Mouse (Mus musculus) c-Kit-positive CD71-positive TER-119-negative erythroid progenitor cells, embryonic 14.5 days (primary cell): Measurements from ENCODE around the gene Cdca7l.
"Not testable (repeated sequence)": the region's sequence is repeated elsewhere in the genome, so short reads cannot be mapped to it uniquely, and the experiment has no call there.

Experiments used
- DNase-seq: peaks from one replicate; pipeline ENCODE4 v3.0.0-alpha.2; 2013; ENCODE audit warnings: low read depth

Cdca7l gene

DNA sequence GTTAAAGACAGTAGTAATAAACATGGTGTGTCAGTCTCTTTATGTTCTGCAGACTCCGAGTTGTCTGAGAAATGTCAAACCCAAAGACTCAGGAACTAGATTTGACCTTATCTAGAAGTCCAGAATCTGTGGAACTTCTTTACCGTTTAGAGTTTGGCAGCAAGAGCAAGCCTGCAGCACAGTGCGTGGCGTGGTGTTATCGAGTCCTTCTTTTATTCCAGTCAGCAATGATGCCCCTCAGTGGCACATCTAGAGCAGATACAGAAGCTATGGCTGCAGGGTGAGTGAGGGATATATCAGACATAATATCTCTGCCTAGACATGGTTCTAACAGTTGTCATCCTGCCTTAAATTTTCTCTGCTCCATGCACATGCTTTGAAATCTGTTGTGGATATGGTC, 58.6 kb downstream of the Cdca7l start:
- DNase-seq = no peak

DNA sequence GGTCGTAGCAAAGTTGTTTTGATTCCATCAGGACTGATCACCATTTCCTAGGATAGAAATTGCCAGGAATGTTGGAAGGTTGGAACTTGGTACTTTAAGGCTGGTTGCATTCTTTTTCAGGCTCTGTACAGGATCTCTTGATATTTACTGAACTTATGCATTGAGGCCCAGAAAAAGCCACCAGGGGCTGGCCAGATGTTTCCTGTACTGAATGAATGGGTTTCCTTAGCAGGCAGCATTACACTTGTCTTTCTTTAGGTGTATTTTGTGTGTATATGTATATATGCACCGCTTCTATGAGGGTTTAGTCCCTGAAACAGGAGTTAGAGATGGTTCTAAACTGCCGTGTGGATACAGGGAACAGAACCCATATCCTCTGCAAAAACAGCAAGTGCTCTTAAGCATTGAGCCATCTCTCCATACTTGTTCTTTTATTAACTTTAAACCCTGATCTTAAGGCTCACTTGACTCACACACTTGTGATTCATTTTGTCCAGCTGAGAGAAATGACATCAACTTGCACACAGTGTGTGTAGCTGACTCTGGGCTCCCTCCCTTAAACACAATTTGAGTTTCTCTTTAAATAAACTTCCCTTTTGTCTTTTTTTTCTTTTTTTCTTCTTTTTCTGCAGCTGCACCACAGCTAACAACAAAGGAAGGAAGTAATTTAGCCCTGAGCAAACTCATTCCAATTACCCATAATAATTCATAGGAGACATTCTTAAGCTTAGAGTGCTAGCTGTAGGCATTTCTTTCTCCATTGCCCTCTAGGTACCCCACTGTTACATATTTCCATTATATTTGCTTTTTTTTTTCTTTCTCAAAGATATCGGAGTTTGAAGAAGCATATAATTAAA, 63.8 kb downstream of the Cdca7l start:
- no peak for DNase-seq

DNA sequence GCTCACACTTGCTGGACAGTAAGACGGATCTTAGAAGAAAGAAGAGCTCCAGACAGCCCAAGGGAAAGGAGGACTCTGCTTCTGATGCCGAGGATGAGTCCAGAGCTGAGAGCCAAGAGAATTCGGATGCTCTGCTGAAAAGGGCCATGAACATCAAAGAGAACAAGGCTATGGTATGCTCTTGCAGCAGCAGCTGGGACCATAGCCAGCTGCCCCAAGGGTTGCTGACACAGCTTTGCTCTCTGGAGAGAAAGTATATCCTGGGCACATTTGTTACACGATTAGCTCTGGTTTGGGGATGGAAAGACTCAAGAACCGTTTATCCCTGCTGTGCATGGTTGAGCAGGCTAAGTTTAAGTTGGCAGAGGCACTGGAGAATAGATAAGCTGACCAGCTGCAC, 68.2 kb downstream of the Cdca7l start:
- no peak for DNase-seq

DNA sequence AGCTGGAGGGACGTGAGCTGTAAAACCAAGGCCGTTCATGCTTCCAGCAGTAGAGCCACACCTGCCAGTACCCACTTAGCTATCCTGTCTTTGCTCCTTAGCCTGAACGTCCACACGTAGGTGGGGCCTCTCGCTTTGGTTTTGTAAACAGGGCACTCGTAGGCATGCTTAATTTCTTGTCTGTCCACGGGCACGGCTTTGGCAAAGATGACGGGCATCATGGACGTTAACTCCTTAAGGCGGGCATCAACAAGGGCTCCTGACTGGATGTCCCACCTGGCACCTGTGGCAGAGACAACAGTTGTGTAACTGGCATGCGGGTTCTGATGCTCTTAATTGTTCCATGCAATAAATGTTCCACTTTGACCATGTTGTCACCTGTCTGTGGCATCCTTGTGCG, 74.3 kb downstream of the Cdca7l start:
- no peak for DNase-seq

DNA sequence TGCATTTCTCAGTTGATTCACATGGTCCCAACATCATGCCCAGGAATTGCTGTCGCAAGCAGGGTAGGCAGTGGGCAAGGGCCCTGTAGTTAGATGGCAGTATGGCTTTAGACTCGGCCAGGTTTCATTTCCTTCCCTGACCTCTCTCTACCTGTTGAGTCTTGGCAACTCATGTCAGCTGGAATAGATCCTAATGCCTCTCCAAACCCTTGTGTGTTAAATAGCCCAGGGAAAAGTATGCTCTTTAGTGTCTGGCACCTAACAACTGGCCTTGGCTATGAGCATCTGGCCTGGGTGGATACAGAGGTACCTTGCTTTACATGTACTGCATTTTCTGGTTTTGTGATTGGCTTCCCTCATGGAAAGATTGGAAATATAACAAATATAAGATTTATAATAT, 80.5 kb downstream of the Cdca7l start:
- DNase-seq = no peak

DNA sequence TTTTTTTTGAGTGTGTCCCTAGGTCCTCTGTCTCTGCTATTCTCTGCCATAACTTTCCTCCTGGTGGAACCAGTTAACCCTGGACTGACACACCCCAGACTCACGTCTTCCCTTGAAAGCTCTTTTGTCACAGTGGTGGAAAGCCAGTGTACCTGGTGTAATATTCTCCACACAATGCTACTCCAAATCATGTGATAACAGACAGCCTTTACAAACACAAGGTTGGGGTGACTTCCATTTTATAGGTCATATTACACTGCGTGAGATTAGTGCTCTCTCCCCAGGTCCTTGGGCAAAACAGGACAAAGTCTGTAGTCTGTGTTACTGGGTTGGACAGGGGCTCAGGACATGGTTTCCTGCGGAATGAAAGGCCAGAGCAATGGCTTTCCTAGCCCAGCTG, 83.3 kb downstream of the Cdca7l start:
- no peak for DNase-seq

DNA sequence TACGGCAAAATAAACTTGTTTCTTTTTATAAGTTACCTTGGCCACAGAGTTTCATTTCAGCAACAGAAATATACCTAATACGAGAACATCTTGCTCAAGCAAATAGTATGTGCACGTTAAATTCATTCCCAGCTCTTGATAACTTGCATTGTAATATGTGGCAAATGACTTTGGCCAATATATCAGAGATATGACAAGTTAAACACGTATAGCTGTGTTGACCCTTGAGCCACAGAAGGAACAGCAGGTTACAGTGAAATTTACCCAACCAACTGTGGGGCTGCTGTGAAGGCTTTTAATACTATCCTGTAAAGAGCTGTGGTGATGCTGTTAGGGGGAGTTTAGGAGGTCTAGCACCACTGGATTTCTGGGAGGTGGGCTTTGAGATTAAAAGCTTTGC, 96.7 kb downstream of the Cdca7l start:
- DNase-seq = not testable (repeated sequence)

DNA sequence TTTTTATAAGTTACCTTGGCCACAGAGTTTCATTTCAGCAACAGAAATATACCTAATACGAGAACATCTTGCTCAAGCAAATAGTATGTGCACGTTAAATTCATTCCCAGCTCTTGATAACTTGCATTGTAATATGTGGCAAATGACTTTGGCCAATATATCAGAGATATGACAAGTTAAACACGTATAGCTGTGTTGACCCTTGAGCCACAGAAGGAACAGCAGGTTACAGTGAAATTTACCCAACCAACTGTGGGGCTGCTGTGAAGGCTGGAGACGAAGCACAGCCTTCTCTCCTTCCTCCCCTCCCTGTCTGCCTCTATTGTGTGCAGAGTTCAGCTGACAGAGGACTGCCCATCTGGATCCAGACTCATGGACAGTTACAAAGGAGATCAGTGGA, 97.3 kb downstream of the Cdca7l start:
- DNase-seq = not testable (repeated sequence)

DNA sequence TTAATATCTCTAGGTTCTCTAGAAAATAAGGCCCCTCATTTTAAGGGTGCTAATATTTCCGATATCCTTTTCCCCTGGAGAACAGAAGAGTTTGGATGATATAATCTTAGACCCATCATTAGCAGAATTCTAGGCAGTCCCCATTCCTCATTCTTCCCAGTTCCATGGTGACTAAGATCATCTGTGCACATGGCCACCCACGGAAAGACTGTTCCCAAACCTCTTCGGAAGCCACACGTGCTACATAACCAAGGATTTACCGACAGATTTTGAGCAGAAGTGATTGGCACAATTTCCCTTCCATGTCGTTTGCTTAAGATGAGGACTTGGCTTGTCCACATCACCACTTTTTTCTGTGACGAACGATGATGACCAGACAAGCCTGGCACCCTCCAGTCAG, 99.6 kb downstream of the Cdca7l start:
- no peak for DNase-seq

DNA sequence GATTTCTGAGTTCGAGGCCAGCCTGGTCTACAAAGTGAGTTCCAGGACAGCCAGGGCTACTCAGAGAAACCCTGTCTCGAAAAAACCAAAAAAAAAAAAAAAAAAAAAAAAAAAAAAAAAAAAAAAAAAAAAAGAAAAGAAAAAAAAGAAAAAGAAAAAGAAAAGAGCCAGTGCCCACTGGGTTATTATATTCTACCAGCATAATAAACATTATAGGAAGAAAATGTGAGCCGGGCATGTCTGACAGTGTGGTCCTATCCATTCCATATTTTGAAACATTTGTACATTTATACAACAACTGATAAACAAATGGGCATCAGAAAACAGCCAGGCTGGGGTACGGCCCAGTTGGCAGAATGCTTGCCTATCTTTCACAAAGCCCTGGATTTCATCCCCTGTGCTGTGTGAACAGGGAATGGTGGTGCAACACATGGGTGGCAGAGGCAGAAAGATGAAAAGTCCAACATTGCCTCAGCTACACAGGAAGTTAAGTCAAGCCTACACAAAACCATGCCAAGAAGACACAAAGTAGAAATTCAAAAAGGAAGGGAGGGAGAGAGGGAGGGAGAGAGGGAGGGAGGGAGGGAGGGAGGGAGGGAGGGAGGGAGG, 101.2 kb downstream of the Cdca7l start:
- not testable (repeated sequence) for DNase-seq

DNA sequence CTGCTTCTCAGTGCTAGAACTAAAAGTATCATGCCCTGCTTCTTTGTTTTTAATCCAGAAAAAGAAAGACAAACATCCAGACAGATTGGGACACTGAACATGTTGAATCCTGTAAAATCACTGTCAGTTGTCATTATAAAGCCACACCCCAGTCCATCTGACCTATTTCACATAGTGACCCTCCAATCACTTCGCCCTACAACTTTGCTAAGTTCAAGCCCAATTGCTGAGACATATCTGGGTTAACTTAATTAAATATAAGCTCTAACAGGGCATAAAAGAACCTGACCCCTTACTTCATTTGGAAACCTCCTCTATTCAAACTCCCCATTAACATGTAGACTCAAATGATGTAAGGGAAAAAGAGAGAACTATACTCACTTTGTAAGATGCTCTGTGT, 107.3 kb downstream of the Cdca7l start:
- DNase-seq = no peak

DNA sequence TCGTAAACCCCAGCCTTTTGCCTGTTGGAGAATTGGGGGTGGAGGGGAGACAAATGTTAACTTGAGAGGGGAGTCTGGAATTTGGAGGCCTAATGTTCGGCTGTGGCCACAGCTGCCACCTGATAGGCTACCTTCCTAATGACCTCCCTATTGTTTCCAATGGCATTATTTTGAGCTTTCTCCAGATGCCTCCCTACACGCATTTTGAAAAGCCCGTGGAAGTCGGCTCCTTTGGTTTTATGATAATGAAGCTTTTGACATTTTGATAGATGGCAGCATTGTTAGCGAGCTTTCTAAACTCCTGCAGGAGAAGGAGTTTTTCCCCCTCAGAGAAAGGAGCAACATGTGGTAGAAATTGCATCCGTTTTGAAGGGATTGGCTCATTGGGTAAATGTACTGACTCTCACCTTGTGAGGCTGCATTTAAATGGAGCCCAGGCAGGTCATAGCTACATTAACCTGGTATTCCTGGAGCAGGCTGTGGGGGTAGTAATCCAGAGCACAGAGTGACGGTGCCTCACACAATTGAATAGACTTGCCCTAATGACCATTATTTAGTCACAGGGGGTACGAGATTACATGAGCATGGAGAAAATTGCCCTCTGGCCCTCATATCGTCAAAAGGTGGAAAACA, 110.6 kb downstream of the Cdca7l start:
- no peak for DNase-seq

DNA sequence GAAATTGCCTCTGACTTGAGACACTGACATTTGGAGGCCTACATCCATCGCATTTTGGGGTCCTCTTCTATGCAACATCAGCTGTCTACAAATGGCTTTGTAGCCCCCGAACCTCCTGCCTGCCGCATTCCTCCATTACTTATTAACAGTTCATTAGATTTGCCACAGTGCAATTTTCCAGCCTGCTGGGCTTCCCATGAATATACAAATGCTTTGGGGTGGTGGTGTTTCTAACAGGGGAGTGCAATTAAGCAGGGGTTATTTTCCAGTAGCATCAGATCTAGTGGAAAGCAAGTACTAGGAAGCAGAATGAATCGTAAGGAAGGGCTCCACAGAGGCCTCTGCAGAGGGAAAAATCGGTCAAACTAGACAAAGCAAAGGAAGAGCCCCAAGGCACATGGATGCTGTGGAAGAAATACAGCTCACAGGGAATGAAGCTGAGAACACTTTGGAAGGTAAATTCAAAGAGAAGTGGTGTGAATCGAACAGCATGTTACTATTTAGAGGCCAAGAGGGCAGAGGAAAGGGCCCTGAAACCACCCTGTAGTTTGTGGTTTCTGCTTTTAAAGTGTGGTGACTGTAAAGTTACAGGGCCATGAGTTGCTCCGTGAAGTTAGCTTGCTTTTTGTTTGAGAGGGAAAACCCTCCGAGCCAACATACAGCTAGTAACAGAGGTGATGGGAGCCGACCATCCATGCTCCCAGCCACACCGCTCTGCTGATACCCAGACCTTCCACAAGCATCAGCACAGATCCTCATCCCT, 111.9 kb downstream of the Cdca7l start:
- DNase-seq = no peak
